Mouse (Mus musculus) liver, embryonic 14.5 days (tissue): Measurements from ENCODE around the gene Fbxo42. TPM values are rescaled to one million over a fixed set of nuclear protein-coding genes. Genes with fewer than 3 reads are reported as not detected.
"Not testable (repeated sequence)": the region's sequence is repeated elsewhere in the genome, so short reads cannot be mapped to it uniquely, and the experiment has no call there.

ENCODE experiments used
- ATAC-seq: fragments of 200-750 bp; cut with Nextera tagmentation; 2 replicates; pipeline ENCODE4 v1.8.0; 2017; ENCODE audit warnings: moderate number of reproducible peaks, mild to moderate bottlenecking, moderate library complexity; ENCODE audit not compliant: insufficient read depth
- DNase-seq, 3 experiments: peaks; one replicate each; pipeline ENCODE4 v3.0.0-alpha.2; 2012 to 2013; ENCODE audit warnings: low read depth in 3 of 3, low spot score in 3 of 3
- H3K27ac ChIP-seq: fragments of 300-500 bp; sonication (generic); 2 replicates; pipeline ENCODE4 v1.5.1; 2014; ENCODE audit warnings: moderate library complexity, mild to moderate bottlenecking, control low read depth, inconsistent platforms
- H3K27me3 ChIP-seq: fragments of 300-500 bp; sonication (generic); 2 replicates; pipeline ENCODE4 v1.6.1; 2014; ENCODE audit warnings: mild to moderate bottlenecking, low read length, moderate library complexity; ENCODE audit not compliant: control insufficient read depth, insufficient read depth
- H3K36me3 ChIP-seq: fragments of 300-500 bp; sonication (generic); replicated peaks from 2 replicates; pipeline ENCODE4 v1.6.1; 2014; ENCODE audit warnings: low read depth; ENCODE audit not compliant: control insufficient read depth, insufficient read depth
- H3K4me1 ChIP-seq, 2 experiments: fragments of 200-500 bp in 1 of 2; fragments of 300-500 bp in 1 of 2; sonication (generic) in 1 of 2; replicated peaks; 2 replicates each; pipeline ENCODE4 v1.6.1; 2012 to 2014; ENCODE audit warnings: antibody characterized with exemption in 1 of 2, inconsistent platforms in 1 of 2, low read length in 1 of 2; ENCODE audit not compliant: control insufficient read depth in 2 of 2, insufficient read depth in 2 of 2
- H3K4me2 ChIP-seq: fragments of 300-500 bp; sonication (generic); 2 replicates; pipeline ENCODE4 v1.6.1; 2014; ENCODE audit warnings: low read depth, mild to moderate bottlenecking, control low read depth, moderate library complexity
- H3K4me3 ChIP-seq, 2 experiments: fragments of 200-500 bp in 1 of 2; fragments of 300-500 bp in 1 of 2; sonication (generic) in 1 of 2; 2 replicates each; pipeline ENCODE4 v1.5.1; 2012 to 2014; ENCODE audit warnings: low read depth in 2 of 2, low read length in 2 of 2, mild to moderate bottlenecking in 2 of 2, control low read depth in 1 of 2, inconsistent platforms in 1 of 2, moderate library complexity in 1 of 2; ENCODE audit not compliant: insufficient read depth in 1 of 2
- H3K9ac ChIP-seq: fragments of 300-500 bp; sonication (generic); replicated peaks from 2 replicates; pipeline ENCODE4 v1.6.1; 2014; ENCODE audit warnings: mild to moderate bottlenecking, control low read depth, moderate library complexity
- H3K9me3 ChIP-seq: fragments of 300-500 bp; sonication (generic); 2 replicates; pipeline ENCODE4 v1.6.1; 2016; ENCODE audit warnings: low read length, mixed read lengths; ENCODE audit not compliant: control insufficient read depth
- CTCF ChIP-seq: IDR thresholded peaks from 2 replicates; pipeline ENCODE4 v1.5.1; 2016; ENCODE audit warnings: antibody characterized with exemption, low read depth, control low read depth
- EP300 ChIP-seq: IDR thresholded peaks from 2 replicates; pipeline ENCODE4 v1.6.1; 2016; ENCODE audit warnings: antibody characterized with exemption, low read depth
- WGBS: fragments of 180-500 bp; shearing (Covaris S2); extraction: QIAGEN DNeasy Blood & Tissue Kit; methylation state at CpG from one replicate; pipeline ENCODE4 v1.1.7; 2014; ENCODE audit not compliant: insufficient replicate concordance; 5-methylcytosine and 5-hydroxymethylcytosine counted together
- polyA plus RNA-seq, 2 experiments: library from polyadenylated mRNA; depleted of rRNA in 1 of 2; stranded (reverse) in 1 of 2; unstranded in 1 of 2; fragments of >200 nt; fragmentation: Nextera tagmentation in 1 of 2; extraction: Ambion mirVana in 1 of 2; gene quantifications; 2 replicates each; pipeline versions ENCODE4 v1.2.1 to v1.2.3; 2012 to 2014

The Fbxo42 gene
- polyA plus RNA-seq, 2 experiments: 8.3 to 17.6 TPM

DNA sequence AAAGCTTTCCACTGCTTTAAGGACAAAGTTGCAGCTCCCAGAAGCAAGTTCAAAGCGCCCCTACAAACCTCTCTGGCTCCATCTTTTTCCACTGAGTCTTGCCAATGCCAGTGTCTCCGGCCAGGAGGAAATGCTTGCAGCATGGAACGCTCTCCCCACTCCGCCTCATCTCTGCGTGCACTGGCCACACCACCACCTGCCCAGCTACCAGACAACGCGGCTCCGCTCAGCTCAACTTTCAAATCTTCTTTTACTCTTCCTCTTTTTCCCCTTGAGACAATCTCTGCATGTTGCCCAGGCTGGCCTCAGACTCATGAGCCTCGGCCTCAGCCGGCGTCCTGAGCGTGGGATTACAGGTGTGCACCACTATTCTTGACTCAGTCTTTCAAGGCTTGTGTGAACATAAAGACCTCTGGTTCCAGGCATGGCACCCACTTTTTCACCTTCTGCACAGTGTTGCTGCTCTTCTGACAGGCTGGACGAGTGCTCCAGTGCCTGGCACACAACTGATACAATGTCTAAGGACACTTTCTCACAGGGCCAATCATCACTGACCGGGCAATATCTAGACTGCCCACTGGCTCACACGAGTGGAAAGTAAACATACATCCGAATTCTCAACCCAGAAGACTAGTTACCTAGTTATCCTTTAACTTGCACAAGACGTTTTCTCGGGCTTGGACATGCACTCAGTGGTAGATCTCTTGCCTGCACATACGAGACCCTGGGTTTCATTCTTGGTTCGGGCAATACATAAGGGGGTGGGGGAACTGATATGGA lies 12.8 kb upstream of the Fbxo42 start:
- no peak overlapping the region for H3K9ac ChIP-seq
- no peak for TF ChIP-seq EP300
- no peak for TF ChIP-seq CTCF

GRCm38 (mm10) chr4:141136126-141136525 lies 11.6 kb upstream of the Fbxo42 start:
- H3K27ac ChIP-seq: no peak overlapping the region

More for the DNA sequence above, 12.8 kb upstream of the Fbxo42 start:
- ATAC-seq: no peak
- Histone ChIP-seq H3K9me3 (no peaks in the 10 kb centered on the region), H3K4me3 (peak overlapping the region; percentile 6 to 9; a peak in 1 of 4 replicates), H3K36me3 (no peaks in the 10 kb centered on the region; the same call in 1 of the 2 replicates), H3K27me3 (no peaks in the 10 kb centered on the region), H3K4me1 (peaks cover 4 to 34% of the 10 kb centered on the region in 2 experiments), H3K27ac (no peak overlapping the region), H3K4me2 (peak overlapping the region; percentile 33)
- DNase-seq: no peak
- 59% methylated on average over 20 of the region's 20 CpGs for WGBS

DNA sequence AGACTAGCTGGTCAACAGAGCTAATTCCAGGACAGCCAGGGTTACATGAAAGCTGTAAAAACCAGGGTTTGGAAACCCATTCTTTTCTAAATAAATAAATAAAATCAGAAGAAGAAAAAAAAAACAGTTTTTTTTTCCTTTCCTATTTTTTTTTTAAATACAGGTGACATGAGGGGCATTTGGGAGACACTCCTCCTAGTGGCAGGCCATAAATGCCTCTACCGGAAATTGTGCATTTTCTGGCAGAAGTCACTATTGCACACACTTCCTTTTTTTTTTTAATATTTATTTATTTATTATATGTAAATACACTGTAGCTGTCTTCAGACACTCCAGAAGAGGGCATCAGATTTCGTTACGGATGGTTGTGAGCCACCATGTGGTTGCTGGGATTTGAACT lies 10.0 kb upstream of the Fbxo42 start:
- peaks cover 4 to 31% of the 10 kb centered on the region in 2 experiments for H3K4me1 ChIP-seq
- H3K4me3 ChIP-seq: not testable (repeated sequence)

More at GRCm38 (mm10) chr4:141136126-141136525, 11.6 kb upstream of the Fbxo42 start:
- H3K4me2 ChIP-seq: no peak overlapping the region; the same call in 1 of the 2 replicates
- no peak for DNase-seq
- no peak overlapping the region for H3K4me3 ChIP-seq
- H3K27me3 ChIP-seq: no peaks in the 10 kb centered on the region
- TF ChIP-seq EP300 (no peak), CTCF (no peak)
- no peaks in the 10 kb centered on the region; the same call in 1 of the 2 replicates for H3K36me3 ChIP-seq
- H3K9me3 ChIP-seq: no peaks in the 10 kb centered on the region
- ATAC-seq: no peak
- WGBS: 80% methylated on average over 7 of the region's 7 CpGs
- H3K9ac ChIP-seq: no peak overlapping the region
- H3K4me1 ChIP-seq: peaks cover 4 to 32% of the 10 kb centered on the region in 2 experiments

DNA sequence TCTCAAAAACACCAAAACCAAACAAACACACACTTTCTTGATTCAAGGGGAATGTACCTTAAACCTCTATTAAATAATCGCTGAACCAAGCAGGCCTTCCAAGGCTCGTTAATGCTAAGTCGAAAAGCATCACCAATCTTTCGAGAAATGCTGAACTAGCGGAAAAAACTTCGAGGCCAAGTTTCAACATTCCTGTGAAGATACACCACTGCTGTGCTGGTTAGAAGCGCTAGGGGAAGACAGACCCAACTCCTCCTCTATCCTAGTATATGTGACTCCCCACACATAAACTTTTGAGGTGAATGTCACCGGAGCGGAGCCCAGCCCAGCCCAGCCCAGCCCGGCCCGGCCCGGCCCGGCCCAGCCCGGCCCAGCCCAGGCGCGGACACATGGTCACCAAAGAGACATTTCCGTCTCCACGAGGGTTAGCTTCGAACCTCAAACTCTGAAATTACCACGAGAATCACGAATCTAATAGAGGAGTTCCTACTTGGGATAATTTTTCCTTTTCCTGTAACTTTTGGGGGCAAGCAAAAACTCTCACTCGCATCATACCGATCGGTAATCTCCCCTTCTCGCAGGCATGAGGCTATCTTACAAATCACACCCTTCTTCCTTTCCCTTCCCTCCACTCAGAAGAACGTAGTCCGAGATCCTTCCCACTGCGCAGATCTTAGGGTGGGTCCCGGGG lies 9.1 kb upstream of the Fbxo42 start:
- H3K27me3 ChIP-seq: no peaks in the 10 kb centered on the region
- under 1% methylated on average over 29 of the region's 29 CpGs for WGBS
- peak overlapping the region; percentile 92 for H3K4me2 ChIP-seq
- peak overlapping the region; percentile 31 for H3K27ac ChIP-seq
- peak overlapping the region; percentile 70 to 84 for H3K4me3 ChIP-seq
- H3K4me1 ChIP-seq: peaks cover 4 to 29% of the 10 kb centered on the region in 2 experiments
- no peaks in the 10 kb centered on the region for H3K36me3 ChIP-seq
- no peaks in the 10 kb centered on the region for H3K9me3 ChIP-seq
- peak; percentile 23 for ATAC-seq
- DNase-seq: peak in 1 of 3 experiments; percentile 42
- TF ChIP-seq EP300 (no peak), CTCF (no peak)
- peak overlapping the region; percentile 74 for H3K9ac ChIP-seq

More for the DNA sequence above, 10.0 kb upstream of the Fbxo42 start:
- peak; percentile 21; the same call in 1 of the 2 replicates for TF ChIP-seq CTCF
- not testable (repeated sequence) for H3K27me3 ChIP-seq, H3K9me3 ChIP-seq, H3K36me3 ChIP-seq, DNase-seq, H3K9ac ChIP-seq, H3K27ac ChIP-seq, ATAC-seq
- WGBS: 33% methylated on average over 3 of the region's 3 CpGs
- H3K4me2 ChIP-seq: peak overlapping the region; percentile 92
